Mouse (Mus musculus): ENCODE data around the gene Cfap126. TPM values are rescaled to one million over a fixed set of nuclear protein-coding genes. Genes with fewer than 3 reads are reported as not detected.
A peak's percentile ranks its signal among the peaks of the same experiment; 100 is the strongest.

Cfap126 gene
- total RNA-seq, 2 experiments from 2014 or later: 0.59 to 0.91 TPM

DNA sequence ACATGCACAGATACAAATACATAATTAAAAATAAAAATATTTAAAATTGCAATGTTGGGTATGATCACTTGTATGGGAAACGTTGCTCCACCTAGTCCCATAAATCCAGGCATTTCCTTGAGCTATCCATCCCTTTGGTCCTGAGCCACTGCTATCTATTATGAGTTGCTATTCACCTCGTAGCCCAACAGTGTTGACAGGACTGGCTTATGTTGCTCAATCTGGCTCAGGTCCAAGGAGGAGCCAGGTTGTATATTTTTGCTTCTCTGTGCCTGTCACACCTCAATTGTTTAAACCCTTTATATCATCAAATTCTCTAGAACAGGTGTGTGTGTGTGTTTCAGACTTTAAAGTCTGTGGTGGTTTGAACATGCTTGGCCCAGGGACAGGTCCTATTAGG is 23.0 kb upstream of the Cfap126 start:
- ATAC-seq (ENCODE audit: poor library complexity, severe bottlenecking): no peak

DNA sequence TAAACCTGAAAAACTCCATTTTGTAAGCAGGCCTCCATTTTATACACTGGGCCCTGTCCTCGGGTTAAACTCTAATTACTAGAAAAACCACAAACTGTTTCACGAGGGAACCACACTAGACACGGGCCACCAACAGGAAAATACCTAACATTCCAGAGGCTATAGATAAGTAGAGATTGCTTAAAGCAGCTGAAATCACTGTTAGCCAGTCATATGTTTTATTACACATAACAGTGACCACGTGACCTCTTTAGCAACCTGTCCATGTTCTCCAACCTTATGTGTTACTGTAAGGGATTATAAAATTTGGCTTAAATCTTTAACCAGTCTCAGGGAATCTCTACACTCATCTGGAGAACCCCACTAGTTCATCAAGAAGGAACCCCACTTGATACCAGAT is 19.3 kb upstream of the Cfap126 start:
- no peak for ATAC-seq (ENCODE audit: poor library complexity, severe bottlenecking)

DNA sequence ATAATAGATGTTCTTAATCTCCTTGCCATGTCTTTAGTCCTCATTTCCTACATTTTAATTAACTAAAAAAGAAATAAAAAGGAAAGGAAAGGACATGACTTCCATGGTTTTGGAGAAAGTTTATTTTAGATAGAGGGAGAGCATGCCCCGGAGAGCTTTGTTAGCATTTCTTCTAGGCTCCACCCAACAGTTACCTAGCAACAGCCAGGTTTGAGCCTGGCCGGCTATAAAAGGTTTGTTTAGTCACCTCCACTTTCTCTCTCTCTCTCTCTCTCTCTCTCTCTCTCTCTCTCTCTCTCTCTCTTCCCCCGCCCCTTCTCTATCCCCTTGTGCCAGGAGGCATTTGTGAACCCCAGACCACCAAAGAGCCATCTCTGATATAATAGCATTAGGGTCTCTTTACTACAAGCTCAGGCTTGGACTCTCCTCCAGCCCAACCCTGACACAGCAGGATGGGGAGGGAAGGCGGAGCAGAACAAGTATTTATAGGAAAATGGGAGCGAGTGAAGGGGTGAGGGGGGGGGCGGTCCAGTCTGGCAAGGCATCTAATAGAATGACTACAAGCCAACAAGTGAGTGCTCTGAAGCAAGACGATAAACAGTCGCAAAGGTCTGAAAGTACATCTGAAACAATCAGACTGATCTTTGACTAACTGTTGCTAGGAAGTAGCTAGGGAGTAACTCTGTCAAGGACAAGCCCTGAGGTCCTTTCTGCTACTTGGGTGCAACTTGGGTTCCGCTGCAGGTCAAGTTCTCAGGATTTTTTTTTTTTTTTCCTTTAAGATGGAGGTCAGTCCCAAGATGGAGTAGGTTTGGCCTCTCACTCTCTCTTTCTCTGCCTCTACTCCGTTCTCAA is 17.4 kb upstream of the Cfap126 start:
- no peak for ATAC-seq (ENCODE audit: poor library complexity, severe bottlenecking)

DNA sequence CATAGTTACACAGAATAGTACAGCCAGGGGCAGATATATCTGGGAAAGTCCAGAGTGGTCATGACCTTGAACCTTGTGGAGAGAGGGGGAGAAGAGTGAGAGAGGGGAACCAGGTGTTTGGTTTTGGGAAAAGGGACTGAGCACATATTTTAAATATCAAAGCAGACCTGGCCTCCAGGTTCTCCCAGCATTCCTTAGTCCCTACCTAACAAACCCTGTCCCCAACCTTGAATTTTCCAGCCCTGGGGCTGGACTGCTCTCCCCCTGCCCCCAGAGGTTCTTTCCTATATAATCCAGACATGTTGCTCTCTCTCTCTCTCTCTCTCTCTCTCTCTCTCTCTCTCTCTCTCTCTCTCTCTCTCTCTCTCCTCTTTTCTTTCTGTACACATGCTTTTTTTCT is 16.6 kb upstream of the Cfap126 start:
- no peak for ATAC-seq (ENCODE audit: poor library complexity, severe bottlenecking)

DNA sequence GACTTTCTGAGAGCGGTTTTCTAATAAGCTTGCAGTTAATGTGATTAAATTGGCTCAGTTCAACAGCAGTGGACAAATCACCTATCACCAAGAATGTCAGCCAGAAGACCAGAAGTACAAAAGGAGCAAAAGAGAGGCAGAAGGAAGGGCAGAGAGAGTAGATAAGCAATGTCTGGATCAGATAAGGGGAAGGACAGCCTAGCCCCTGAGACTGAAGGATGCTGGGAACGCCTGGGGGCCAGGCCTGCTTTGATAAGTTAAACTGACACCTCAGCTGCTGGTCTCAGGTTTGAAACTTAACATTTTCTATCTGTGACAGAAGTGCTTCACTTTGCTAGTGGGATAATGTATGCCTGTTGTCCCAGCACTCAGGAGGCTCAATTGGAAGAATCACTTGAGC is 16.1 kb upstream of the Cfap126 start:
- ATAC-seq (ENCODE audit: poor library complexity, severe bottlenecking): no peak

DNA sequence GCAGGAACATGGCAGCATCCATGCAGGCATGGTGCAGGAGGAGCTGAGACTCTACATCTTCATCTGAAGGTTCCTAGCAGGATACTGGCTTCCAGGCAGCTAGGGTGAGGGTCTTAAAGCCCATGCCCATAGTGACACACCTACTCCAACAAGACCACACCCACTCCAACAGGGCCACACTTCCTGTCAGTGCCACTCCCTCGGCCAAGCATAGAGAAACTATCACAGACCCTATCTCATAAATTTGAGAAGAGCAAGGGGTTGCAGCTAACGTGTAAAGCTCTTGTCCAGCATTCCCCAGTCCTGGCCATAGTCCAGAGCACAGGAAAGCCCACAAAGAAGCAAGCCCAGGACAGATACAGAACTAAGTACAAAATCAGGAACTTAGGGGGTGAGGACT is 12.7 kb upstream of the Cfap126 start:
- ATAC-seq (ENCODE audit: poor library complexity, severe bottlenecking): no peak

DNA sequence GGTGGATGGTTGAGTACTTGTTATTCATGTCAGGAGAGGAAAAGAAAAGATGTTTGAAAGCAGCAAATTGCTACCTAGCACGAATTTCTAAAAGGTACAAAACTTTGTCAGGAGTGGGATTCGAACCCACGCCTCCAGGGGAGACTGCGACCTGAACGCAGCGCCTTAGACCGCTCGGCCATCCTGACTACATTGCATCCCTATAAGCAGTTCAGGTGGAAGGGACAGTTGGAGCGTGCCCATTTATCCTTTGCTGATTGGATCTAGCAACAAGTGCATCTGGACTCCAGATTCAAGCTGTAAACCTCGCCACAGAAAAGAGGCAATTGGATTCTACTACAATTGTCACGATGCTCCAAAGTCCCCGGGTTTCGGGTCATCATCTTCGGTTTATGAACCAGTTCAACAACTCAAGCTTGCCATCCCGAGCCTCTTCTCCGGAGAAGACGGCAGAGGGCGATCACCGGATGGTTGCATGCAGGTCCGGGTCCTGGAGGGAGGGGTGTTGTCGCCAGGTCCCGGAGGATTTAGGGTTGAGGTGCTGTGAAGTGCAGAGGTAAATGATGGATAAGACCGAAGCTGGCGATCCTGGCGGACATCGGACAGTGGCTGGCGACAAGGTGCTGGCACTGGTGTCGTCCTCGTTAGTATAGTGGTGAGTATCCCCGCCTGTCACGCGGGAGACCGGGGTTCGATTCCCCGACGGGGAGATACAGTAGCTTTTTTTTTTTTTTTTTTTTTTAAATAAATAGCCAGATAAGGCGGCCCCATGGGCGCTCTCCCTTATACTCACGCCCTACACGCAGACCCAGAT is 11.8 kb upstream of the Cfap126 start:
- peak; percentile 71 for ATAC-seq (ENCODE audit: poor library complexity, severe bottlenecking)

DNA sequence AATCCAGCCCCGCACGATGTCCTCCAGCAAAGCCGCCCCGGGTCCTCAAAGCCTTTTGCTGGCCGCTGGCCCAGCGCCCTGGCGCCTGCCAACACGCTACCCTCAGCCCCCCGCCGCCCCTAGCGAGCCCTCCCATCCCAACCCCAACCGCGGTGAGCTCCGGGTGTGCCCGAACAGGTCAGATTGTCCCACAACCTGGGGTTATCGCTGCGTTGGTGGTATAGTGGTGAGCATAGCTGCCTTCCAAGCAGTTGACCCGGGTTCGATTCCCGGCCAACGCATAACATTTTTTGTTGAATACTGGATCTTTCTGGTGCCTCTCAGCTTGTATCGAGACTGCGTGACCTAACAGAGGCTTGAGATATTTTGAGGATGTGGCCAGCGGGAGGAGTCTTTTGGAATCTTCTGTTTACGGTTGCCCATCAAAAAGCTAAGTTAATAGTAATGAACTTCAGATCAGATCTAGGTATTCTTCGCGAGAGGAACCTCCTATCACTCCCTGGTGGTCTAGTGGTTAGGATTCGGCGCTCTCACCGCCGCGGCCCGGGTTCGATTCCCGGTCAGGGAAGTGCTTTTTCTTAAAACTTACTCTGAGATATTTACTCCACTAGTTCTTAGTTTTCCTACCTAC is 11.1 kb upstream of the Cfap126 start:
- ATAC-seq (ENCODE audit: poor library complexity, severe bottlenecking): peak; percentile 65

DNA sequence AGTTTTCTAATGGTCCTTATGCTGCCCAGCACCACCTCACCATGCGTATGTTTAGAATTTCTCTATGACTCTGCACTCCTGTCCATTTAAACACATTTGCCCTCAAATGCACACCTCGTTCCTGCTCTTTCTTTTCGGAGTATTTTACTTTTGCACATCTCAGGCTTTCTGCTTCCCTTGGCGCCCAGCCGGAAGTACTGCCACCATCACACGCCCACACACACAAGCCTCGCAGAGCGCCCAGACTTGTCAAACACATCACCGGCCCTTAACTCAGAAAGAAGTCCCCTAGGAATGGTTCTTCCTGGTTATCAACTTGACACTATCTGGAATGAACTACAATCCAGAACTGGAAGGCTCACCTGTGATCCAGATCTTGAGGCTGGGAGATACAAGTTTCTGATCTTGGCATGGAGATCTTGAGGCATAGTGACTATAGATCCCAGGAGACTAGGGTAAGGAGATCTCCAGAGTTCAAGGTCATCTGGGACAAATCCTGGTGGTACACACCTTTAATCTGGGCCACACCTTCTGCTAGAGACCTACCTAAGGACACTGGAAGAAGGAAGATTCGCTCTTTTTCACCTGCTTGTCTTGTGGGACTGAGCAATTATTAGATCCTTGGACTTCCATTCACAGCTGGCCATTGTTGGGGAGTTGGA is 10.4 kb upstream of the Cfap126 start:
- peak; percentile 29 for ATAC-seq (ENCODE audit: poor library complexity, severe bottlenecking)

DNA sequence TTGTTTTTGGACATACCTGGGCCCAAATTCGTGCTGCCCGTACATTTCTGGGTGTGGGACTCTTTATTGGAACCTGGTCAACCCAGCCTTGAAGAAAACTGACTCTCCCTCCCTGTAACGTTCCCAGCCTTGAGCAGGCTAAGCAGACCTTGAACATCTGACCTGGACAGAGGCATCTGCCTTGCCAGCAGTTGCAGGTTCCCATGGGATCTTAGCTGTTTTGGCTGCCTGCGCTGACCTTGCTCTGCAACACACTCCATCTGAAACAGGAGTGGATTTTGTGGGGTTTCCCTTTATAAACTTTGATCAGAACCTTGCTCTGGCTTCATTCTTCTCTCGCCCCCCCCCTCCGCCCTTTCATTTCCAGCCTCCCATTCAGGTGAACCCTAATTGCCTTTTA is 8.5 kb upstream of the Cfap126 start:
- no peak for ATAC-seq (ENCODE audit: poor library complexity, severe bottlenecking)

DNA sequence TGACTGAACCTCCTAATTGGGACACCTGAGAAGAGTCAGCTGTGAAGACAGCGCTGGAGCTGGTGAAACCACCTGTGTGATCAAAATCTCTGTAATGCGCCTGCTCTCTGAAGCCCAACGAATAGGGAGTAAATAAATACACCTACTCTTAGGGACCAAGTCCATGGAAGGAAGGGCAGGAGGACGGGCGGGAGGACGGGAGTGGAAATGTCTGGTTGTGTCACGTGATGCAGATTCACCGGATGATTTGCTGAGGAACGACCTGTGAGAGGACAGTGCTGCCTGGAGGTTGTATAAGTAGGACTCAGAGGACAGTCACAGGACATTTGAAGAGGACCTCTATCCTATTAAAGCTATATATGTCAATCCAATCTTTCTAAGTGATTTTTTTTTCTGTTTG is 4.1 kb upstream of the Cfap126 start:
- ATAC-seq (ENCODE audit: poor library complexity, severe bottlenecking): no peak

DNA sequence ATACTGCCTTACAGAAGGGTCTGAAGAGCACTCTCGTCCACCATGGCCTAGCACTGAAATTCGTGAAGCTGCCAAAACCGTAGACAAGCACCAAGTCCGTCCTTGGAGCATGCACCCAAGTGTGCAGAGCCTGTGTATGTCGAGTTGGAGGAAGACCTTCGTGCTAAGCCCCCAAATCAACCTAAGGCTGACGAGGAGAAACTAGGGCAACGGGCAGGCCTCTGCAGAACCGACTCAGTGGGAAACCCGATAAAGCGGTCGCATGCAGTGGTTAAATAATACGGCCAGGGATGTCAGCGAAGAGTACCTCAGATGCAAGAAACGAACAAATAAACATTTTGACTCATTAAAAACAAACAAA is 3.1 kb upstream of the Cfap126 start:
- ATAC-seq (ENCODE audit: poor library complexity, severe bottlenecking): no peak

DNA sequence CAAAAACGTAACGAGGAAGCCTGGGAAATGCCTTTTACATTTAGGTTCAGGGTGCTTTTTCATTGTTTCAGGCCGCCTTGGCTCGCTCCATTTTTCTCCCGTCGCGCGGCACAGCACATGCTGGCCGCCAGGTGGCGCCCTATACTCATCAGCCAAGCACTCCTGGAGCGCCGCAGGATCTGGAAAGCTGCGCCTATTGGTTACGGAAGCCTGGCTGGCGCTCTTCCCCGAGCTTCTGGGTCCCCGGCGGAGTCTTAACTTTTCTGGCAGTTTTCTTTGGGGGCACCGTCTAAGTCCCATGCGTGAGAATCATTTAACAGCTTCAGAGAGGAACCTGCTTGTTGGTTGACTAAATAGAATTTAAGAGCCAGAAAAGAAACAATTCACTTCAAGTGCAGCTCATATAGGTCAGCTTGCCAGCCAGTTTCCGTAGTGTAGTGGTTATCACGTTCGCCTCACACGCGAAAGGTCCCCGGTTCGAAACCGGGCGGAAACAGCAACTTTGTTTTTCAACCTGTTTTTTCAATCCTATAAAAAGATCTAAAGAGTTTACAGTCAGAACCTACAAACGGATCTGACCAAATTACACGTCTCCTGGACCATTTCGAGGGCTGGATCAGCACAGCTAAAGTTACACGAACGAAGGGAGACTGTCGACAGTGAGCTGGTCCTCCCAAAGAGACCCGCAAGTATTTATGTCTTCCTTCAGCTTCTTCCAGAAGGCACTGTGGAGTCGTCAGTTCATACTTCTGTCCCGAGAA is 2.5 kb upstream of the Cfap126 start:
- peak; percentile 84 for ATAC-seq (ENCODE audit: poor library complexity, severe bottlenecking)

DNA sequence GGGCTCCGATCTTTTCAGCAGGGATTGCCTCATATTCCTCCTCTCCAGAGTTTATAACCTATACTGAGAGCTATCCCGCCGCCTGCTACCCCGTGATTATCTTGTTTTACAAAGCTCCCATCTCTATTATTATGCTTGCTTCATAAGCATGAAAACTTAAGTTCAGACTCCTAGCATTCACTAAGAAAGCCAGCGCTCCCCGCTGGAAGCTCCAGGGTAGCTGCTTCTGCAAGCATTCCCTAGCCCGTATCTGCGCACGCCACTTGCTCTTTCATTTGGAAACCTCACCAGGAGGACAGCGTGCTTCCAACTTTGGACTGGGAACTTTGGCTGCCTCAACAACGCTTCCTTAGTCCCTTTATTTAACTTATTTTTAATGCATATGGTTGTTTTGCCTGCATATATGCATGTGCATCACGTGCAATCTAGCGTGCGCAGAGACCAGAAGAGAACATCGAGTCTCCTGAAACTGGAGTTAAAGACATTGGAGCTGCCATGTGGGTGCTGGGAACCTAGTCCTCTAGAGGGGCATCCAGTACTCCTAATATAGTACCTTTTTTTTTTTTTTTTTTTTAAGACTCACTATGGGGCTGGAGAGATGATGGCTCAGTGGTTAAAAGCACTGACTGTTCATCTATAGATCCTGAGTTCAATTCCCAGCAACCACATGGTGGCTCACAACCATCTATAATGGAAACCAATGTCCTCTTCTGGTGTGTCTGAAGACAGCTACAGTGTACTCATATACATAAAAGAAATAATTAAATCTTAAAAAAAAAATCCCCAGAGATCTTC is 1.7 kb upstream of the Cfap126 start:
- peak; percentile 17; the same call in 1 of the 2 replicates for ATAC-seq (ENCODE audit: poor library complexity, severe bottlenecking)

DNA sequence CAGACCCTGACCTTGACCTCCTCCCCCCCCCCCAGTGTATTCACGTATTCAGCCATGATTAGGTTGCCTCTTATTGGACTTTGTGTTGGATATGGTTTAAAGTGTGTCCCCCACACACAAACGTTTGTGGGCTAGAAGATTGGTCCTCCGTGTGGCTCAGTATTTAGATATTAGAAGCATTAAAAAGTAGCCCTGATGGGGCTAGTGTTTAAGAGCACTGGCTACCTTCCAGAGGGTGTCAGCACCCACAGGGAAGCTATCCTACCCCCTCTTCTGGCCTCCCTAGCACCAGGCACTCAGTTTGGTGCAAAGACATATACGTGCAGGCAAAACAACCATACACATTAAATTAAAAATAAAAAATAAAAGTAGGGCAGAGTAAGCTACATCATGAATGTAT is 732 bp upstream of the Cfap126 start:
- ATAC-seq (ENCODE audit: poor library complexity, severe bottlenecking): no peak

DNA sequence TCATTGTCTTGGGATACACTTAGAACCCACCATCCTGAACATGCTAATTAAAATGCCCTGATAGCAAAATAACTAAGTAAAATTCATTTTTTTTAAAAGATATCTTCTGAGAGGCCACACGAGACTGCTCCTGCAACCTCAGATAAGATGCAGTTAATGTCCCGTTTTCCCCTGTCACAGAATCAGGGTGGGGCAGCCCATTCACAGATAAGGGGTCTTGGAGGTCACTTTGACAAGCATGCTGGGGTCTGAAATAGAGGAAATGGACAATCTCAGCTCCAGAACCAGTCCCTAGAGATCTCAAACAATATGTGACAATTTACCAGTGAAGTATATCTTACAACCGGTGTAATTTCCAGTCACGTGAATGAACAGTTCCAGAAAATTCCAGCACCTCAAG is 2.6 kb downstream of the Cfap126 start:
- no peak for ATAC-seq (ENCODE audit: poor library complexity, severe bottlenecking)

DNA sequence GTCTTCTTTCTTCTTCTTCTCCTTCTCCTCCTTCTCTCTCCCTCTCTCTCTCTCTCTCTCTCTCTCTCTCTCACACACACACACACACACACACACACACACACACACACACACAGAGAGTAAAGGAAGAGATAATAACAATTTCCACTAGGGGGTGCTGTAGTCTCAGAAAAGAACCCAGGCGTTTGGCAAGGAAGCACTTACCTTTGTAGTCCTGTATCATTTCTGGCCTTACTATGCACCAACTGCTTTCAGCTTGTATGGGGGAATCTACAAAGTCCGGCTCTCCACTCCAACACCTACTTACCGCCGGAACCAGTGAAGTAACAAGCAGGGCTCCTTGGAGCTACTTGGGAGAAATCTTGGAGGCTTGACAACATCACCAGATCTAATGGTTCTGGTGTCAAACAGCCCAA is 4.6 kb downstream of the Cfap126 start:
- ATAC-seq (ENCODE audit: poor library complexity, severe bottlenecking): peak; percentile 72

DNA sequence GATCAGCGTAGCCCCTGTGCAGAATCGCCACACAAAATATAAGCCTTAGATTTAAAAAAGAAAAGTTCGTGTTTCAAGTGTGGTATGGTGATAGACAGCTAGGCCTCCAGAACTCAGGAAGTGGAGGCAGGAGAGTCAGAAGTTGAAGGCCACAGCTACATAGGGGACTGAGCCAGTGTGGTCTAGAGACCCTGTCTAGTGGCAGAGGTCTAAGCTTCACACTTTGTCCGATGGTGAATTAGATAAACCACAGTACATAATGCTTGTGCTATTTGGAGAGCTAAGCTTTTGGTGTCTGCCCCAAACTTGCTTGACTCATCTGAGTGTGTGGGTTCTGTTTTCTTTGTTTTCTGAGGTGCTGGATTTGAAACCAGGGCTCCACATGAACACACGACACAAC is 5.3 kb downstream of the Cfap126 start:
- ATAC-seq (ENCODE audit: poor library complexity, severe bottlenecking): no peak

DNA sequence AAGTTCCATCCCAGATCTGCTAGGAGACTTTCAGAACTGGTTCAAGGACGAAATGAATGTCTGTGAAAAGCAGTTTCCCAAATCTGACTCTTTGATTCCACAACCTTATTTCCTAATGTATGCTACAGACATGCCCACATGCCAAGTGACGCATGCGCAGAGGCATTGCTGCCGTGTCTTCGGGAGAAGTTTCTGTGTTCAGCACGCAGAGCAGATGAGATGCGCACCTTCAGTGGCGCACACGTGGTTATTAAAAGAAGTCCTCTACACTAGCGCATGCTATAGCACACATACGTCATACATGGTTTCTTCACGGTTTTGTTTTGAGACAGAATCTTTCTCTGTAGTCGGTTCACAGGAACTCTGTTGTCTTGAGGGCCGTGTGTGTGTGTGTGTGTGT is 5.7 kb downstream of the Cfap126 start:
- ATAC-seq (ENCODE audit: poor library complexity, severe bottlenecking): no peak

DNA sequence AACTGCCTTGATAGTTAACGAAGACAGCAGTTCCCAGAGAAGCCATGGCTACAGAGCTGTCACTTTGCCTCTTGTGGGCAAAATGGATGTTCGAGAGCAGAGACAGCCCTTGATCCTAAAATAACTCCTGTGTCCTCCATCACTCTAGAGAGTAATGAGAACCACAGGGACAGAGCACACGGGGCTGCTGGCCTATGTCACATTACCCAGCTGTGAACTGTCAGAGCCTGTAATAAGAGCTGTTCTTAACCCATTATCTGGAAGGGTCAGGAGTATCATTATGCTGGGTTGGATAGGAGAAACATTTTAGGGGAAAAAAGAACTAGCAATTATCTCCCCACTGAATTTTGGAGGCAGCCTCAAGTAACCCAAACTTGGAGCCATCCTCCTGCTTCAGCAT is 7.2 kb downstream of the Cfap126 start:
- ATAC-seq (ENCODE audit: poor library complexity, severe bottlenecking): no peak
